Mouse (Mus musculus) right cerebral cortex, postnatal 14 days (tissue): ENCODE data around the gene Syt2.

ENCODE experiments used
- DNase-seq: peaks from one replicate; pipeline ENCODE4 v3.0.0; 2022

Gene Syt2

GRCm38 (mm10) chr1:134775631-134776030 is 129.2 kb downstream of the Syt2 start:
- DNase-seq: no peak

- no peak for DNase-seq
Measured at GRCm38 (mm10) chr1:134777201-134777885, 130.9 kb downstream of the Syt2 start.

GRCm38 (mm10) chr1:134777936-134778548 is 131.6 kb downstream of the Syt2 start:
- no peak for DNase-seq

GRCm38 (mm10) chr1:134782797-134783196 is 136.3 kb downstream of the Syt2 start:
- DNase-seq: no peak

- DNase-seq: no peak
Measured at GRCm38 (mm10) chr1:134783958-134784357, 137.5 kb downstream of the Syt2 start.

- no peak for DNase-seq
Measured at GRCm38 (mm10) chr1:134784481-134784880, 138.0 kb downstream of the Syt2 start.

GRCm38 (mm10) chr1:134784911-134785310 is 138.4 kb downstream of the Syt2 start:
- no peak for DNase-seq

- DNase-seq: no peak
Measured at GRCm38 (mm10) chr1:134788096-134788495, 141.6 kb downstream of the Syt2 start.

- DNase-seq: no peak
Measured at GRCm38 (mm10) chr1:134790716-134791439, 144.4 kb downstream of the Syt2 start.

GRCm38 (mm10) chr1:134791456-134791855 is 145.0 kb downstream of the Syt2 start:
- DNase-seq: no peak

- DNase-seq: no peak
Measured at GRCm38 (mm10) chr1:134796076-134796475, 149.6 kb downstream of the Syt2 start.

GRCm38 (mm10) chr1:134796536-134796935 is 150.1 kb downstream of the Syt2 start:
- DNase-seq: no peak

GRCm38 (mm10) chr1:134801758-134802157 is 155.3 kb downstream of the Syt2 start:
- DNase-seq: no peak

GRCm38 (mm10) chr1:134803286-134804117 is 157.0 kb downstream of the Syt2 start:
- no peak for DNase-seq

GRCm38 (mm10) chr1:134804373-134804772 is 157.9 kb downstream of the Syt2 start:
- DNase-seq: no peak

- DNase-seq: no peak
Measured at GRCm38 (mm10) chr1:134805471-134805870, 159.0 kb downstream of the Syt2 start.
